Comparison of ENCODE assay signal across 7 mouse cellular contexts in genomic region chr4:33587666-33588065, GRCm38 (mm10).
DNase-seq lines count a peak whose midpoint lies in the region; ATAC-seq and TF ChIP-seq lines count a peak whose summit lies in the region.

No protein-coding gene starts in this region.

- no peak for ATAC-seq in liver, embryonic 11.5 days (replicated peaks; ENCODE audit: low FRiP score)
- no peak for ATAC-seq in liver, postnatal 0 days
- peak; percentile 27 for ATAC-seq in hindbrain, embryonic 12.5 days (ENCODE audit: low FRiP score)

- no peak overlapping the region for H3K9ac ChIP-seq in liver, embryonic 11.5 days (ENCODE audit: low read depth, low read length)
- H3K9ac ChIP-seq in liver, postnatal 0 days (replicated peaks): no peak overlapping the region
- no peak overlapping the region for H3K9ac ChIP-seq in hindbrain, embryonic 12.5 days

- H3K9me3 ChIP-seq in liver, embryonic 11.5 days (ENCODE audit: control insufficient read depth, low read length): no peaks in the 10 kb centered on the region
- H3K9me3 ChIP-seq in liver, postnatal 0 days (ENCODE audit: low read length): no peaks in the 10 kb centered on the region
- H3K9me3 ChIP-seq in hindbrain, embryonic 12.5 days (replicated peaks): peaks cover 6% of the 10 kb centered on the region; the same call in 1 of the 2 replicates

- 0 out of 2 replicates have a peak overlapping the region, but pooled peaks have one; percentile 59 for H3K4me2 ChIP-seq in liver, embryonic 11.5 days
- no peak overlapping the region for H3K4me2 ChIP-seq in liver, postnatal 0 days (ENCODE audit: low read depth, low read length)
- no peak overlapping the region for H3K4me2 ChIP-seq in hindbrain, embryonic 12.5 days (replicated peaks)

- no peak for DNase-seq in liver, embryonic 11.5 days (ENCODE audit: low spot score)
- no peak for DNase-seq in liver, postnatal 0 days
- peak; percentile 42 for DNase-seq in adipocyte (ENCODE audit: low spot score)
- peak; percentile 72 for DNase-seq in gastrocnemius, adult 18-20 months (ENCODE audit: low spot score)
- DNase-seq in urinary bladder, postnatal 4 days (ENCODE audit: low spot score in 2 of 2): no peak
- no peak for DNase-seq in frontal cortex, postnatal 10 days (ENCODE audit: low spot score in 2 of 2)

- no peak overlapping the region for H3K27ac ChIP-seq in liver, embryonic 11.5 days (ENCODE audit: low read depth, low read length)
- H3K27ac ChIP-seq in liver, postnatal 0 days (ENCODE audit: low read depth): no peak overlapping the region
- no peak overlapping the region for H3K27ac ChIP-seq in hindbrain, embryonic 12.5 days

- H3K27me3 ChIP-seq in liver, embryonic 11.5 days (replicated peaks; ENCODE audit: control insufficient read depth, insufficient read depth, low read length): no peaks in the 10 kb centered on the region
- H3K27me3 ChIP-seq in liver, postnatal 0 days (ENCODE audit: insufficient read depth, low read length): 0 out of 2 replicates have a peak, but pooled peaks cover 2% of the 10 kb centered on the region
- no peaks in the 10 kb centered on the region; the same call in 1 of the 2 replicates for H3K27me3 ChIP-seq in hindbrain, embryonic 12.5 days

- peaks cover 5% of the 10 kb centered on the region; the same call in 1 of the 2 replicates for H3K4me1 ChIP-seq in liver, embryonic 11.5 days (replicated peaks; ENCODE audit: control insufficient read depth, insufficient read depth, low read length)
- H3K4me1 ChIP-seq in liver, postnatal 0 days (ENCODE audit: insufficient read depth): no peaks in the 10 kb centered on the region
- peaks cover 41% of the 10 kb centered on the region for H3K4me1 ChIP-seq in hindbrain, embryonic 12.5 days

- 52% methylated on average over 11 of the region's 11 CpGs for whole genome bisulfite sequencing in liver, embryonic 11.5 days
- 60% methylated on average over 11 of the region's 11 CpGs for WGBS in liver, postnatal 0 days (ENCODE audit: insufficient replicate concordance)
- WGBS in hindbrain, embryonic 12.5 days: 68% methylated on average over 11 of the region's 11 CpGs

- no peak for TF ChIP-seq EP300 in liver, postnatal 0 days (IDR thresholded peaks at IDR 0.05; ENCODE audit: low read depth)

- no peak for TF ChIP-seq CTCF in liver, postnatal 0 days (IDR thresholded peaks at IDR 0.05; ENCODE audit: low read depth)

- H3K36me3 ChIP-seq in liver, embryonic 11.5 days (ENCODE audit: control insufficient read depth, insufficient read depth, low read length): no peaks in the 10 kb centered on the region
- H3K36me3 ChIP-seq in liver, postnatal 0 days (replicated peaks; ENCODE audit: insufficient read depth, low read length): no peaks in the 10 kb centered on the region
- H3K36me3 ChIP-seq in hindbrain, embryonic 12.5 days: no peaks in the 10 kb centered on the region

- no peak overlapping the region for H3K4me3 ChIP-seq in liver, embryonic 11.5 days (ENCODE audit: low read depth, low read length)
- H3K4me3 ChIP-seq in liver, postnatal 0 days (ENCODE audit: low read depth, low read length): no peak overlapping the region
- H3K4me3 ChIP-seq in hindbrain, embryonic 12.5 days: no peak overlapping the region

Comparison
In these comparisons a context has a peak if more than half of its experiments do, and no peak if none do; other contexts are left out.
1. DNase-seq: peak in adipocyte (single experiment) and gastrocnemius, adult 18-20 months (single experiment); none in liver, embryonic 11.5 days (single experiment), liver, postnatal 0 days (single experiment), urinary bladder, postnatal 4 days (0 of 2) and frontal cortex, postnatal 10 days (0 of 2).